Mouse (Mus musculus): ENCODE data around the gene Fgf12. TPM values are rescaled to one million over a fixed set of nuclear protein-coding genes. Genes with fewer than 3 reads are reported as not detected.

The Fgf12 gene
- total and polyA plus RNA-seq, 2 experiments from 2014 or later, result 56.9 to 64.0 TPM

- H3K4me1 ChIP-seq (ENCODE audit: insufficient read depth, low read length), result no peaks in the 10 kb centered on the region
- TF ChIP-seq CTCF (IDR thresholded peaks at IDR 0.05), result no peak
- WGBS, result 72% methylated on average over 4 of the region's 4 CpGs
Measured at GRCm38 (mm10) chr16:28601723-28602122, 151.1 kb downstream of the Fgf12 start.

GRCm38 (mm10) chr16:28596112-28596511 is 156.8 kb downstream of the Fgf12 start:
- no peak for ATAC-seq (ENCODE audit: low FRiP score)
- no peak for TF ChIP-seq CTCF (IDR thresholded peaks at IDR 0.05)
- 87% methylated on average over 13 of the region's 13 CpGs for WGBS
- H3K9ac ChIP-seq (replicated peaks; ENCODE audit: low read length, poor library complexity, severe bottlenecking), result no peak overlapping the region
- H3K27me3 ChIP-seq (ENCODE audit: insufficient read depth, low read length), result no peaks in the 10 kb centered on the region
- H3K4me2 ChIP-seq (ENCODE audit: low read depth, low read length, poor library complexity, severe bottlenecking), result no peak overlapping the region
- no peaks in the 10 kb centered on the region for H3K9me3 ChIP-seq (ENCODE audit: low read length)
- no peak for DNase-seq (ENCODE audit: low spot score)
- H3K36me3 ChIP-seq (ENCODE audit: insufficient read depth, low read length), result no peaks in the 10 kb centered on the region
- no peak overlapping the region for H3K4me3 ChIP-seq (ENCODE audit: low read depth, low read length)
- no peaks in the 10 kb centered on the region for H3K4me1 ChIP-seq (ENCODE audit: insufficient read depth, low read length)
- no peak overlapping the region for H3K27ac ChIP-seq (ENCODE audit: low read depth, low read length)

More at GRCm38 (mm10) chr16:28601723-28602122, 151.1 kb downstream of the Fgf12 start:
- Histone ChIP-seq H3K4me2 (ENCODE audit: low read depth, low read length, poor library complexity, severe bottlenecking) (no peak overlapping the region), H3K4me3 (ENCODE audit: low read depth, low read length) (no peak overlapping the region), H3K9ac (replicated peaks; ENCODE audit: low read length, poor library complexity, severe bottlenecking) (no peak overlapping the region), H3K27ac (ENCODE audit: low read depth, low read length) (no peak overlapping the region), H3K27me3 (ENCODE audit: insufficient read depth, low read length) (no peaks in the 10 kb centered on the region), H3K9me3 (ENCODE audit: low read length) (no peaks in the 10 kb centered on the region), H3K36me3 (ENCODE audit: insufficient read depth, low read length) (no peaks in the 10 kb centered on the region)
- DNase-seq (ENCODE audit: low spot score) (no peak), ATAC-seq (ENCODE audit: low FRiP score) (no peak)

- no peaks in the 10 kb centered on the region for H3K9me3 ChIP-seq (ENCODE audit: low read length)
- H3K9ac ChIP-seq (replicated peaks; ENCODE audit: low read length, poor library complexity, severe bottlenecking), result no peak overlapping the region
- H3K4me3 ChIP-seq (ENCODE audit: low read depth, low read length), result peak overlapping the region; percentile 30
- peak; percentile 77 for ATAC-seq (ENCODE audit: low FRiP score)
- no peak overlapping the region for H3K27ac ChIP-seq (ENCODE audit: low read depth, low read length)
- DNase-seq (ENCODE audit: low spot score), result peak; percentile 91
- no peaks in the 10 kb centered on the region for H3K27me3 ChIP-seq (ENCODE audit: insufficient read depth, low read length)
- WGBS, result 26% methylated on average over 26 of the region's 26 CpGs
- no peaks in the 10 kb centered on the region for H3K4me1 ChIP-seq (ENCODE audit: insufficient read depth, low read length)
- H3K36me3 ChIP-seq (ENCODE audit: insufficient read depth, low read length), result no peaks in the 10 kb centered on the region
- TF ChIP-seq CTCF (IDR thresholded peaks at IDR 0.05), result peak; percentile 90
- H3K4me2 ChIP-seq (ENCODE audit: low read depth, low read length, poor library complexity, severe bottlenecking), result peak overlapping the region; percentile 54
Measured at GRCm38 (mm10) chr16:28593075-28593915, 159.6 kb downstream of the Fgf12 start.

GRCm38 (mm10) chr16:28592466-28592865 is 160.4 kb downstream of the Fgf12 start:
- Histone ChIP-seq H3K4me3 (ENCODE audit: low read depth, low read length) (no peak overlapping the region), H3K9me3 (ENCODE audit: low read length) (no peaks in the 10 kb centered on the region), H3K9ac (replicated peaks; ENCODE audit: low read length, poor library complexity, severe bottlenecking) (no peak overlapping the region), H3K27ac (ENCODE audit: low read depth, low read length) (no peak overlapping the region), H3K4me2 (ENCODE audit: low read depth, low read length, poor library complexity, severe bottlenecking) (no peak overlapping the region), H3K4me1 (ENCODE audit: insufficient read depth, low read length) (no peaks in the 10 kb centered on the region), H3K36me3 (ENCODE audit: insufficient read depth, low read length) (no peaks in the 10 kb centered on the region), H3K27me3 (ENCODE audit: insufficient read depth, low read length) (no peaks in the 10 kb centered on the region)
- no peak for TF ChIP-seq CTCF (IDR thresholded peaks at IDR 0.05)
- DNase-seq (ENCODE audit: low spot score) (no peak), ATAC-seq (ENCODE audit: low FRiP score) (no peak)
- WGBS, result 67% methylated on average over 6 of the region's 6 CpGs

GRCm38 (mm10) chr16:28591583-28591982 is 161.3 kb downstream of the Fgf12 start:
- Histone ChIP-seq H3K9ac (replicated peaks; ENCODE audit: low read length, poor library complexity, severe bottlenecking) (no peak overlapping the region), H3K4me2 (ENCODE audit: low read depth, low read length, poor library complexity, severe bottlenecking) (no peak overlapping the region), H3K36me3 (ENCODE audit: insufficient read depth, low read length) (no peaks in the 10 kb centered on the region), H3K27me3 (ENCODE audit: insufficient read depth, low read length) (no peaks in the 10 kb centered on the region), H3K4me1 (ENCODE audit: insufficient read depth, low read length) (no peaks in the 10 kb centered on the region), H3K9me3 (ENCODE audit: low read length) (no peaks in the 10 kb centered on the region), H3K27ac (ENCODE audit: low read depth, low read length) (no peak overlapping the region), H3K4me3 (ENCODE audit: low read depth, low read length) (no peak overlapping the region)
- no peak for ATAC-seq (ENCODE audit: low FRiP score)
- TF ChIP-seq CTCF (IDR thresholded peaks at IDR 0.05), result no peak
- no peak for DNase-seq (ENCODE audit: low spot score)
- 47% methylated on average over 9 of the region's 9 CpGs for WGBS

GRCm38 (mm10) chr16:28572212-28572611 is 180.7 kb downstream of the Fgf12 start:
- Histone ChIP-seq H3K9ac (replicated peaks; ENCODE audit: low read length, poor library complexity, severe bottlenecking) (no peak overlapping the region), H3K4me2 (ENCODE audit: low read depth, low read length, poor library complexity, severe bottlenecking) (no peak overlapping the region), H3K4me1 (ENCODE audit: insufficient read depth, low read length) (no peaks in the 10 kb centered on the region), H3K27me3 (ENCODE audit: insufficient read depth, low read length) (no peaks in the 10 kb centered on the region), H3K4me3 (ENCODE audit: low read depth, low read length) (no peak overlapping the region), H3K36me3 (ENCODE audit: insufficient read depth, low read length) (no peaks in the 10 kb centered on the region), H3K9me3 (ENCODE audit: low read length) (no peaks in the 10 kb centered on the region), H3K27ac (ENCODE audit: low read depth, low read length) (no peak overlapping the region)
- no peak for TF ChIP-seq CTCF (IDR thresholded peaks at IDR 0.05)
- 50% methylated on average over 3 of the region's 3 CpGs for WGBS
- DNase-seq (ENCODE audit: low spot score) (no peak), ATAC-seq (ENCODE audit: low FRiP score) (no peak)

All from midbrain, postnatal 0 days (tissue).